Mouse (Mus musculus): ENCODE measurements at regions not wholly inside any gene's neighbourhood (a gene's known extent, or its start where the extent isn't known, plus 50 kb on each side); places are given as distances from the start of the nearest gene placed in this dataset.

DNA sequence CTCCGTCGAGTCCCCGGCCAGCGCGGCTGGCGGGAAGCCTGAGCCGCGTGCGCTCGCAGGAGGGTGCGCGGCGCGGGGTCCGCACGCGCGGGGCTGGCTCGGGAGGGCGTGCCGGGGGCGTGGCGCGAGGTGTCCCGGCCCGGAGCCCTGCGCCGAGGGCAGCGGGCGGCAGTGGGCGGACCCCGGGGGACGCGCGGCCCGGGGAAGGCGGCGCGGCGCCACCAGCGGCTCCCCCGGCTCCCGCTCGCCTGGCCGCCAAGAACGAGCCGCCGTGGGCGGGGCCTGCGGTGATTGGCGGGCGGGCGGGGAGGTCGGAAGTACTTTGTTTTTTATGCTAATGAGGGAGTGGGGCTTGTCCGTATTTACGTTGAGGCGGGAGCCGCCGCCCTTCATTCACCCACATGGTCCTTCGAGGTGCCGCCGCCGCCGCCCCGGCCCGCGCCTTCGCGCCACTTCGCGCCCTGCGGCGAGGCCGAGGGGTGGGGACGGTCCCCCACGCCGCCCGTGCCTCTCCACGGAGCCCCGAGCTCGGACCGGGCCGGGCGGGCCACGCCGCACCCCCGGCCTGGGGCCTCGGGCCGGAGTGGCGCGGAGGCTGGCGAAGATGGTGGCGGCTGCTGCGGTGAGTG is 51.3 kb upstream of the Gpc5 start:
- Histone ChIP-seq H3K4me2 (replicated peaks; ENCODE audit: low read depth, low read length) (peak overlapping the region; percentile 86), H3K9ac (ENCODE audit: low read depth, low read length) (peak overlapping the region; percentile 99), H3K4me1 (replicated peaks; ENCODE audit: control insufficient read depth, insufficient read depth, low read length) (no peaks in the 10 kb centered on the region; the same call in 1 of the 2 replicates), H3K27me3 (ENCODE audit: control insufficient read depth, insufficient read depth, low read length) (no peaks in the 10 kb centered on the region), H3K27ac (ENCODE audit: low read depth, low read length) (peak overlapping the region; percentile 96), H3K4me3 (ENCODE audit: low read depth, low read length) (peak overlapping the region; percentile 92), H3K9me3 (ENCODE audit: control insufficient read depth, low read length) (no peaks in the 10 kb centered on the region), H3K36me3 (ENCODE audit: control insufficient read depth, insufficient read depth, low read length) (0 out of 2 replicates have a peak, but pooled peaks cover 3% of the 10 kb centered on the region)
- 0% methylated on average over 35 of the region's 94 CpGs for WGBS
- DNase-seq (ENCODE audit: low spot score) (peak; percentile 92), ATAC-seq (ENCODE audit: low FRiP score) (peak; percentile 87)

DNA sequence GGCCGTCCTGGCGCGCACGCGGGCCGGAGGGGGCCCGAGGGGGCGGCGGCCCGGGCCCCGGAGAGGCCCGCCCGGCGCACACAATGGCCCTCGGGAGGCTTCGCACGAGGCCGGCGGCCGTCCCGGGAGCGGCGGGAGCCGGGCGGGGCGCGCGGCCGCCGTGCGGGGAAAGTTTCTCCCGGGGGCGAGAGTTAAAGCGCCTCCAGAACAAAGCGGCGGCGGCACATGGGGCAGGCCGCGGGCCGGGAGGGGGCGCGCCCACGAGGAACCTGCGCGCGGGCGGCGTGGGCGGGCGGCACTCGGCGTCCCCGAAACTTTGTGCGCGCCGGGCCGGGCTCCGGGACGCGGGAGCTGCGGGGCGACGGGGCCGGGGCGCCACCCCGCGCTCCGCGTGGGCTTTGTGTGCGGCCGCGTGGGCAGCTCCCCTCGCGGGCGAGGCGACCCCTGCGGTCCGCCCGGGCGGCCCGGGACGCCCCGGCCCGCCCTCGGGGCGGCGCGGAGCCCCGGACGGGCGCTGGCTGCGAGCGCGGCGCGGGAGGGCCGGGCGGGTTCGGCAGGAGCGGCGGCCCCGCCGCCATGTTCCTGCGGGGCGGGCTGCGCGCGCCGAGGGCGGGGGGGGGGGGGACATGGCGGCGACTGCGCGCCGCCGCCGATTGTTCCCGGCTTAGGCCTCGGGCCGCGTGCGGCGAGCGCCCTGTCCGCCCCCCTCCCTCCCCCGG is 50.5 kb upstream of the Gpc5 start:
- under 1% methylated on average over 45 of the region's 126 CpGs for WGBS
- peak; percentile 47 for DNase-seq (ENCODE audit: low spot score)
- Histone ChIP-seq H3K27ac (ENCODE audit: low read depth, low read length) (peak overlapping the region; percentile 96), H3K4me1 (replicated peaks; ENCODE audit: control insufficient read depth, insufficient read depth, low read length) (no peaks in the 10 kb centered on the region; the same call in 1 of the 2 replicates), H3K36me3 (ENCODE audit: control insufficient read depth, insufficient read depth, low read length) (0 out of 2 replicates have a peak, but pooled peaks cover 3% of the 10 kb centered on the region), H3K4me3 (ENCODE audit: low read depth, low read length) (peak overlapping the region; percentile 92), H3K9me3 (ENCODE audit: control insufficient read depth, low read length) (no peaks in the 10 kb centered on the region), H3K4me2 (replicated peaks; ENCODE audit: low read depth, low read length) (peak overlapping the region; percentile 86), H3K27me3 (ENCODE audit: control insufficient read depth, insufficient read depth, low read length) (no peaks in the 10 kb centered on the region), H3K9ac (ENCODE audit: low read depth, low read length) (peak overlapping the region; percentile 99)
- ATAC-seq (ENCODE audit: low FRiP score): peak; percentile 43

DNA sequence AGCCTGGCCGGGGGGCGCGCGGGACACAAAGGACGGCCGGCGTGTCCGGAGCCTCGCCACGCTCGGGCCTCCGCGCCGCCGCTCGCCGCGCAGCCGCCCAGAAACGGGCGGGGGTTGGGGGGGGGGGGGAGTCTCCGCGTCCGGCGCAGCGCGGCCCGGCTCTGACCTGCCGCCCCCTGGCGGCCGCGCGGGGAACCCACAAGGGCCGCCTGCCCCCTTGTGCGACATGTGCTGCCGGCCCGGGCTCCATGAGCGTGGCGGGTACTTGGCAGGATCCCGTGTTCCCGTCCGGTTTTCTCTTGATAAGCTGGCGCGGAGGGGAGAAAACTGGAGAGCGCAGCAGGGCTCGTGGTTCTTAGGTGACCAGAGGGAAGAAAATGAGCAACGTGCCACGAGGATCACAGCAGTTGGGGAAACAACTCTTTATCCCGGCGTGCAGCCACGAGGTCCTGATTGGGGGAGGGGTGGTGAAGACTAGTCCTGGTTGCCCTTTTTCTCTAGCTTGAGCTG is 49.9 kb upstream of the Gpc5 start:
- Histone ChIP-seq H3K9me3 (ENCODE audit: control insufficient read depth, low read length) (no peaks in the 10 kb centered on the region), H3K4me3 (ENCODE audit: low read depth, low read length) (peak overlapping the region; percentile 92), H3K27me3 (ENCODE audit: control insufficient read depth, insufficient read depth, low read length) (no peaks in the 10 kb centered on the region), H3K36me3 (ENCODE audit: control insufficient read depth, insufficient read depth, low read length) (0 out of 2 replicates have a peak, but pooled peaks cover 3% of the 10 kb centered on the region), H3K27ac (ENCODE audit: low read depth, low read length) (peak overlapping the region; percentile 96), H3K9ac (ENCODE audit: low read depth, low read length) (peak overlapping the region; percentile 99), H3K4me1 (replicated peaks; ENCODE audit: control insufficient read depth, insufficient read depth, low read length) (no peaks in the 10 kb centered on the region; the same call in 1 of the 2 replicates), H3K4me2 (replicated peaks; ENCODE audit: low read depth, low read length) (peak overlapping the region; percentile 40)
- DNase-seq (ENCODE audit: low spot score) (peak; percentile 92), ATAC-seq (ENCODE audit: low FRiP score) (peak; percentile 77)
- 0% methylated on average over 28 of the region's 51 CpGs for WGBS

All from hindbrain, embryonic 11.5 days (tissue).